Mouse (Mus musculus): ENCODE results near the gene Ccdc3. TPM values are rescaled to one million over a fixed set of nuclear protein-coding genes. Genes with fewer than 3 reads are reported as not detected.
A peak's percentile ranks its signal among the peaks of the same experiment; 100 is the strongest.
"Not testable (repeated sequence)": the region's sequence is repeated elsewhere in the genome, so short reads cannot be mapped to it uniquely, and the experiment has no call there.

The Ccdc3 gene
- not detected in 2 replicates for total RNA-seq (2017)

- no peak for ATAC-seq (replicated peaks in 1 of 2; ENCODE audit: insufficient read depth in 1 of 2, low FRiP score in 2 of 2, low TSS enrichment in 1 of 2, low read depth in 1 of 2, poor library complexity in 2 of 2, severe bottlenecking in 2 of 2)
Observed at GRCm38 (mm10) chr2:5137500-5138286, at the start of gene Ccdc3. Gene Ccdc3, plus strand, starts transcription at chr2:5137776.

GRCm38 (mm10) chr2:5090385-5090784, 47.2 kb upstream of the Ccdc3 start:
- not testable (repeated sequence) for ATAC-seq (replicated peaks in 1 of 2; ENCODE audit: insufficient read depth in 1 of 2, low FRiP score in 2 of 2, low TSS enrichment in 1 of 2, low read depth in 1 of 2, poor library complexity in 2 of 2, severe bottlenecking in 2 of 2)

- ATAC-seq (replicated peaks in 1 of 2; ENCODE audit: insufficient read depth in 1 of 2, low FRiP score in 2 of 2, low TSS enrichment in 1 of 2, low read depth in 1 of 2, poor library complexity in 2 of 2, severe bottlenecking in 2 of 2): no peak
Observed at GRCm38 (mm10) chr2:5094876-5095275, 42.7 kb upstream of the Ccdc3 start.

- no peak for ATAC-seq (replicated peaks in 1 of 2; ENCODE audit: insufficient read depth in 1 of 2, low FRiP score in 2 of 2, low TSS enrichment in 1 of 2, low read depth in 1 of 2, poor library complexity in 2 of 2, severe bottlenecking in 2 of 2)
Observed at GRCm38 (mm10) chr2:5095316-5095715, 42.3 kb upstream of the Ccdc3 start.

GRCm38 (mm10) chr2:5097786-5098445, 39.7 kb upstream of the Ccdc3 start:
- peak; percentile 22 to 32; a peak in 1 of 4 replicates for ATAC-seq (replicated peaks in 1 of 2; ENCODE audit: insufficient read depth in 1 of 2, low FRiP score in 2 of 2, low TSS enrichment in 1 of 2, low read depth in 1 of 2, poor library complexity in 2 of 2, severe bottlenecking in 2 of 2)

GRCm38 (mm10) chr2:5099176-5099575, 38.4 kb upstream of the Ccdc3 start:
- ATAC-seq (replicated peaks in 1 of 2; ENCODE audit: insufficient read depth in 1 of 2, low FRiP score in 2 of 2, low TSS enrichment in 1 of 2, low read depth in 1 of 2, poor library complexity in 2 of 2, severe bottlenecking in 2 of 2): no peak

GRCm38 (mm10) chr2:5101743-5102245, 35.8 kb upstream of the Ccdc3 start:
- no peak for ATAC-seq (replicated peaks in 1 of 2; ENCODE audit: insufficient read depth in 1 of 2, low FRiP score in 2 of 2, low TSS enrichment in 1 of 2, low read depth in 1 of 2, poor library complexity in 2 of 2, severe bottlenecking in 2 of 2)

GRCm38 (mm10) chr2:5102891-5103290, 34.7 kb upstream of the Ccdc3 start:
- no peak for ATAC-seq (replicated peaks in 1 of 2; ENCODE audit: insufficient read depth in 1 of 2, low FRiP score in 2 of 2, low TSS enrichment in 1 of 2, low read depth in 1 of 2, poor library complexity in 2 of 2, severe bottlenecking in 2 of 2)

- ATAC-seq (replicated peaks in 1 of 2; ENCODE audit: insufficient read depth in 1 of 2, low FRiP score in 2 of 2, low TSS enrichment in 1 of 2, low read depth in 1 of 2, poor library complexity in 2 of 2, severe bottlenecking in 2 of 2): no peak
Observed at GRCm38 (mm10) chr2:5112785-5113291, 24.7 kb upstream of the Ccdc3 start.

GRCm38 (mm10) chr2:5114386-5114785, 23.2 kb upstream of the Ccdc3 start:
- ATAC-seq (replicated peaks in 1 of 2; ENCODE audit: insufficient read depth in 1 of 2, low FRiP score in 2 of 2, low TSS enrichment in 1 of 2, low read depth in 1 of 2, poor library complexity in 2 of 2, severe bottlenecking in 2 of 2): no peak

GRCm38 (mm10) chr2:5116856-5117532, 20.6 kb upstream of the Ccdc3 start:
- no peak for ATAC-seq (replicated peaks in 1 of 2; ENCODE audit: insufficient read depth in 1 of 2, low FRiP score in 2 of 2, low TSS enrichment in 1 of 2, low read depth in 1 of 2, poor library complexity in 2 of 2, severe bottlenecking in 2 of 2)

GRCm38 (mm10) chr2:5125506-5125905, 12.1 kb upstream of the Ccdc3 start:
- ATAC-seq (replicated peaks in 1 of 2; ENCODE audit: insufficient read depth in 1 of 2, low FRiP score in 2 of 2, low TSS enrichment in 1 of 2, low read depth in 1 of 2, poor library complexity in 2 of 2, severe bottlenecking in 2 of 2): no peak

- no peak for ATAC-seq (replicated peaks in 1 of 2; ENCODE audit: insufficient read depth in 1 of 2, low FRiP score in 2 of 2, low TSS enrichment in 1 of 2, low read depth in 1 of 2, poor library complexity in 2 of 2, severe bottlenecking in 2 of 2)
Observed at GRCm38 (mm10) chr2:5127369-5127768, 10.2 kb upstream of the Ccdc3 start.

- no peak for ATAC-seq (replicated peaks in 1 of 2; ENCODE audit: insufficient read depth in 1 of 2, low FRiP score in 2 of 2, low TSS enrichment in 1 of 2, low read depth in 1 of 2, poor library complexity in 2 of 2, severe bottlenecking in 2 of 2)
Observed at GRCm38 (mm10) chr2:5129099-5129498, 8.5 kb upstream of the Ccdc3 start.

- no peak for ATAC-seq (replicated peaks in 1 of 2; ENCODE audit: insufficient read depth in 1 of 2, low FRiP score in 2 of 2, low TSS enrichment in 1 of 2, low read depth in 1 of 2, poor library complexity in 2 of 2, severe bottlenecking in 2 of 2)
Observed at GRCm38 (mm10) chr2:5132046-5132445, 5.5 kb upstream of the Ccdc3 start.

- ATAC-seq (replicated peaks in 1 of 2; ENCODE audit: insufficient read depth in 1 of 2, low FRiP score in 2 of 2, low TSS enrichment in 1 of 2, low read depth in 1 of 2, poor library complexity in 2 of 2, severe bottlenecking in 2 of 2): no peak
Observed at GRCm38 (mm10) chr2:5134959-5135743, 2.4 kb upstream of the Ccdc3 start.

GRCm38 (mm10) chr2:5139961-5140360, 2.4 kb downstream of the Ccdc3 start:
- no peak for ATAC-seq (replicated peaks in 1 of 2; ENCODE audit: insufficient read depth in 1 of 2, low FRiP score in 2 of 2, low TSS enrichment in 1 of 2, low read depth in 1 of 2, poor library complexity in 2 of 2, severe bottlenecking in 2 of 2)
